In genomic region chr6:56808656-56809055, GRCm38 (mm10) we compare ENCODE assay signal across 8 mouse cellular contexts. TPM values are rescaled to one million over a fixed set of nuclear protein-coding genes. Genes with fewer than 3 reads are reported as not detected.
DNase-seq lines count a peak whose midpoint lies in the region; TF ChIP-seq lines count a peak whose summit lies in the region.

No protein-coding gene starts in this region.

- peak; percentile 96 for TF ChIP-seq CTCF in layer of hippocampus, adult 2 months (conservative IDR thresholded peaks at IDR 0.05)

- no peak overlapping the region for H3K27ac ChIP-seq in layer of hippocampus, adult 2 months

- intact Hi-C loops in left cerebral cortex, postnatal 4 days (cut with DNase I): loop anchor here (2.0 to 10.0 kb wide), 4 partner anchors 99 to 1406 kb away; partner anchors contain the start of gene Vmn1r27
- intact Hi-C loops in heart, postnatal 36 days (cut with DNase I): loop anchor here (1.0 to 5.0 kb wide), 3 partner anchors 101 to 762 kb away; no protein-coding TSS in a partner anchor

- no peak overlapping the region for H3K4me3 ChIP-seq in layer of hippocampus, adult 2 months

- DNase-seq in left cerebral cortex, adult 11 months (ENCODE audit: low spot score): peak; percentile 46
- no peak for DNase-seq in left cerebral cortex, postnatal 4 days
- peak; percentile 61 for DNase-seq in T-cell, adult 2 months (ENCODE audit: low spot score)
- DNase-seq in embryo, embryonic 9.5 days (ENCODE audit: extremely low spot score): peak; percentile 57
- peak; percentile 18 to 48 for DNase-seq in heart, postnatal 36 days
- peak; percentile 65 for DNase-seq in layer of hippocampus, adult 2 months (ENCODE audit: low spot score in 2 of 2)
- peak; percentile 53 for DNase-seq in lung, postnatal 14 days
- DNase-seq in skeletal muscle tissue, adult 2 months (ENCODE audit: low read depth, low spot score): peak; percentile 50

RNA-seq across cellular contexts. Expression of gene Kbtbd2, which starts 11.0 kb away (rescaled TPM):
- 10 to 100 TPM; 46.5 to 51.0 TPM for total RNA-seq in left cerebral cortex, postnatal 4 days (2021)
- total RNA-seq in heart, postnatal 36 days (2021): 10 to 100 TPM; 31.5 to 38.1 TPM
- 10 to 100 TPM; 50.7 to 51.4 TPM for total RNA-seq in layer of hippocampus, adult 2 months (2021)

RNA-seq across cellular contexts. Expression of gene Fkbp9, which starts 23.2 kb away (rescaled TPM):
- 10 to 100 TPM; 33.7 to 34.0 TPM for total RNA-seq in left cerebral cortex, postnatal 4 days (2021)
- 10 to 100 TPM; 88.2 to 88.8 TPM for total RNA-seq in heart, postnatal 36 days (2021)
- 10 to 100 TPM; 27.0 to 28.9 TPM for total RNA-seq in layer of hippocampus, adult 2 months (2021)
